Mouse (Mus musculus): Measurements from ENCODE around the gene Gns. TPM values are rescaled to one million over a fixed set of nuclear protein-coding genes. Genes with fewer than 3 reads are reported as not detected.

Gene Gns
- polyA plus RNA-seq, 1 experiment, result 72.1 TPM

DNA sequence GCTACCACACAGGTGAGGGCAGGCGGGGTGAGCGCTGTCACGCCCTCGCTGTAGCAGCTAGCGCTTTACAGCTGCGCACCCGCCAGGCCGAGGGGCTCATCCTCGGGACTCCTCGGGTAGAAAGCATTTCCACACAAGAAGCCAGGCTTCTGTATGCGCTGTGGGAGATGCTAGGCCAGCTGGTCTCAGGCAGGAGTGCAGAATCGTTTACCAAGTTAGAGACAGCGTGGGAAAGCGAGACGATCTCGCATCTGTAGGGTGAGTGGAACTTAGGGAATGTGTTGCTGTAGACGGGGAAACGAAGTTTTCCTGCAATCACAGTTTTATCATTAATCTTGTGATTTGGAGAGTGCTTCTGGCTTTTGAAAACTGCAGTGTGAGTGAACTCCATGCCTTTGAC is 16.4 kb downstream of the Gns start:
- TF ChIP-seq CTCF (IDR thresholded peaks at IDR 0.05; ENCODE audit: borderline replicate concordance, control insufficient read depth, extremely low read depth, insufficient read depth, low read length, poor library complexity), result no peak
- Histone ChIP-seq H3K4me1 (replicated peaks; ENCODE audit: control insufficient read depth, insufficient read depth, low read length) (peaks cover 7% of the 10 kb centered on the region), H3K27me3 (ENCODE audit: control insufficient read depth, insufficient read depth, low read length) (no peaks in the 10 kb centered on the region), H3K4me3 (ENCODE audit: control insufficient read depth, insufficient read depth, low read length) (no peak overlapping the region), H3K36me3 (ENCODE audit: control insufficient read depth, insufficient read depth, low read length) (peaks cover 16% of the 10 kb centered on the region), H3K27ac (ENCODE audit: control insufficient read depth, insufficient read depth, low read length) (no peak overlapping the region)
- 97% methylated on average over 18 of the region's 18 CpGs for WGBS
- DNase-seq, result no peak

DNA sequence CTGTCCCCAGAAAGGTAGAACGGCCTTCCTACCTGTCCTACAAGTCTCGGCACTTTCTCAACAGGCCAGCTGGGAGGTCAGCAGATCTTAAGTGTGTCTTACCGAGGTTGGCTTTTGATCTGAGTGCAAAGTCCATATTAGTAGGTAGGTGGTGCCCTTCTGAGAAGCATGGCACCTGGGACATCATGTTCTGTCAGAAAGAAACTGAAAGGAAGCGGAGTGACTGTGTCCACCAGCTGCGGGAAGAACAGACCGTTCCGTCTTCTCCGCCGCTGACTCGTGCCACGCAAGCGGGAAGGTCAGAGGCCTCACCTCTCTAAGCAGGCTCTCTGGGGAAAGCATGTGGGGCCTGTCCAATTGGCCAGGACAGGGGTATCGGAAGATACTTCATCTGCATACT is 19.8 kb downstream of the Gns start:
- H3K36me3 ChIP-seq (ENCODE audit: control insufficient read depth, insufficient read depth, low read length), result 0 out of 2 replicates have a peak, but pooled peaks cover 8% of the 10 kb centered on the region
- DNase-seq, result no peak

DNA sequence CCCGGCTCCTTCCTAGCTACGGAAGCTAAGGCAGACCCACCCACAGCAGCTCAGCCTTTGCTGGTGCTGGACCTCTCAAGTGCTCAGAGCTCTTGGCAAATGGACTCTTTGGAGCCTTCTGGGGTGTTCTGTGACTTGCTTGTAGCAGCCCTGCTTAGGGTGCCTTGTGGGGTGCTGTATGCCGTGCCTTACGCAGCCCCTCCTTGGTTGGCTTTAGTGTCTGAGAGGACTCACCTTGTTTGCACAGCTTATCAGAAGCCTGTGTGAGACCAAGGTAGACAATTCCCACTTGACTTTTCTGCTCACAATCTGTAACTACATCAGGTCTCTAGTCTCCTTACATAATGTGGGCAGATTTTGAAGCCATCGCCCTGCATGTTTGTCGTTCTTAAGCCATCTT is 20.8 kb downstream of the Gns start:
- TF ChIP-seq POLR2A (IDR thresholded peaks at IDR 0.05; ENCODE audit: control insufficient read depth, extremely low read depth, insufficient read depth, low read length, poor library complexity) (no peak), CTCF (IDR thresholded peaks at IDR 0.05; ENCODE audit: borderline replicate concordance, control insufficient read depth, extremely low read depth, insufficient read depth, low read length, poor library complexity) (no peak)
- H3K36me3 ChIP-seq (ENCODE audit: control insufficient read depth, insufficient read depth, low read length), result 0 out of 2 replicates have a peak, but pooled peaks cover 7% of the 10 kb centered on the region
- no peaks in the 10 kb centered on the region for H3K27me3 ChIP-seq (ENCODE audit: control insufficient read depth, insufficient read depth, low read length)
- peaks cover 7% of the 10 kb centered on the region for H3K4me1 ChIP-seq (replicated peaks; ENCODE audit: control insufficient read depth, insufficient read depth, low read length)
- H3K27ac ChIP-seq (ENCODE audit: control insufficient read depth, insufficient read depth, low read length), result no peak overlapping the region
- WGBS, result 98% methylated on average over 6 of the region's 6 CpGs
- H3K4me3 ChIP-seq (ENCODE audit: control insufficient read depth, insufficient read depth, low read length), result no peak overlapping the region
- no peak for DNase-seq

More for the DNA sequence above, 19.8 kb downstream of the Gns start:
- Histone ChIP-seq H3K4me1 (replicated peaks; ENCODE audit: control insufficient read depth, insufficient read depth, low read length) (peaks cover 7% of the 10 kb centered on the region), H3K4me3 (ENCODE audit: control insufficient read depth, insufficient read depth, low read length) (no peak overlapping the region), H3K27ac (ENCODE audit: control insufficient read depth, insufficient read depth, low read length) (no peak overlapping the region), H3K27me3 (ENCODE audit: control insufficient read depth, insufficient read depth, low read length) (no peaks in the 10 kb centered on the region)
- TF ChIP-seq POLR2A (IDR thresholded peaks at IDR 0.05; ENCODE audit: control insufficient read depth, extremely low read depth, insufficient read depth, low read length, poor library complexity) (no peak), CTCF (IDR thresholded peaks at IDR 0.05; ENCODE audit: borderline replicate concordance, control insufficient read depth, extremely low read depth, insufficient read depth, low read length, poor library complexity) (no peak)
- WGBS, result 93% methylated on average over 13 of the region's 13 CpGs

DNA sequence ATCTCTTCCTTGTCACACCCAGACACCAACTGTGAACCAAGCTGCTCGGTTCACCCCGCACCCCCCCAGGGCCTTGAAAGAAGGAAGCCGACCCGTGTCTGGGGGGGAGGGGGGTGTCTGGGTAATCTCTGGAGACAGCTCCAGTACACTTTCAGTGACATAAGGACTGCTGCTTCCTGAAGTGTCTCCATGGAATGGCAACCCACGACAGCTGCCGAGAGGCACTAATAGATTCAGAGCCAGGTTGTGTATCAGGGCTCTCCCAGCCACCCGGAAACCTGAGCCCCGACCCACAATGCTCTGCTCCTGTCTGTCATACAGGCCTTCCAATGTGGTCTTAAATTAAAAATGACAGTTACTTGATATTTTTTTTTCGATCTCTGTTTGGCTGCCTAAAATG is 21.5 kb downstream of the Gns start:
- H3K4me3 ChIP-seq (ENCODE audit: control insufficient read depth, insufficient read depth, low read length), result no peak overlapping the region
- 0 out of 2 replicates have a peak, but pooled peaks cover 5% of the 10 kb centered on the region for H3K36me3 ChIP-seq (ENCODE audit: control insufficient read depth, insufficient read depth, low read length)
- WGBS, result 90% methylated on average over 9 of the region's 9 CpGs
- peaks cover 7% of the 10 kb centered on the region for H3K4me1 ChIP-seq (replicated peaks; ENCODE audit: control insufficient read depth, insufficient read depth, low read length)
- no peak for DNase-seq
- TF ChIP-seq CTCF (IDR thresholded peaks at IDR 0.05; ENCODE audit: borderline replicate concordance, control insufficient read depth, extremely low read depth, insufficient read depth, low read length, poor library complexity) (no peak), POLR2A (IDR thresholded peaks at IDR 0.05; ENCODE audit: control insufficient read depth, extremely low read depth, insufficient read depth, low read length, poor library complexity) (no peak)
- H3K27me3 ChIP-seq (ENCODE audit: control insufficient read depth, insufficient read depth, low read length), result no peaks in the 10 kb centered on the region
- H3K27ac ChIP-seq (ENCODE audit: control insufficient read depth, insufficient read depth, low read length), result no peak overlapping the region

DNA sequence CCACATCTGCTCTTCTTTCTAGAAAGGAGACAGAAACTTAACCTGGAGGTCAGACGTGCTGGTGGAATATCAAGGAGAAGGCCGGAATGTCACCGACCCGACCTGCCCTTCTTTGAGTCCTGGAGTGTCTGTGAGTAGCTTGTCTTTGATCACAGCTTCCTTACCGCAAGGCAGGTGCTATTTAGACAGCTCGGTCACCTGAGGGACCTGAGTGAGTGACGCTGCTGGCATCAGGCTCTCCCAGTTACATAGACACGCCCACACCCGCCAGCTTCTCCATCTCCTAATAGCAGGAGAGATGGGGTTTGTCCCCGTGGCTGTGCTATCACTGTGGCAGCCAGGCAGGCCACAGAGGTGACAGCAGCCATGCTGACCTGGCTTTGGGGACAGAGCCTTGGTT is 25.7 kb downstream of the Gns start:
- no peak overlapping the region for H3K4me3 ChIP-seq (ENCODE audit: control insufficient read depth, insufficient read depth, low read length)
- 0 out of 2 replicates have a peak, but pooled peaks cover 3% of the 10 kb centered on the region for H3K36me3 ChIP-seq (ENCODE audit: control insufficient read depth, insufficient read depth, low read length)
- no peak overlapping the region for H3K27ac ChIP-seq (ENCODE audit: control insufficient read depth, insufficient read depth, low read length)
- no peak for TF ChIP-seq CTCF (IDR thresholded peaks at IDR 0.05; ENCODE audit: borderline replicate concordance, control insufficient read depth, extremely low read depth, insufficient read depth, low read length, poor library complexity)
- no peak for TF ChIP-seq POLR2A (IDR thresholded peaks at IDR 0.05; ENCODE audit: control insufficient read depth, extremely low read depth, insufficient read depth, low read length, poor library complexity)
- no peaks in the 10 kb centered on the region for H3K4me1 ChIP-seq (replicated peaks; ENCODE audit: control insufficient read depth, insufficient read depth, low read length)
- no peak for DNase-seq
- no peaks in the 10 kb centered on the region for H3K27me3 ChIP-seq (ENCODE audit: control insufficient read depth, insufficient read depth, low read length)
- 96% methylated on average over 10 of the region's 10 CpGs for WGBS

DNA sequence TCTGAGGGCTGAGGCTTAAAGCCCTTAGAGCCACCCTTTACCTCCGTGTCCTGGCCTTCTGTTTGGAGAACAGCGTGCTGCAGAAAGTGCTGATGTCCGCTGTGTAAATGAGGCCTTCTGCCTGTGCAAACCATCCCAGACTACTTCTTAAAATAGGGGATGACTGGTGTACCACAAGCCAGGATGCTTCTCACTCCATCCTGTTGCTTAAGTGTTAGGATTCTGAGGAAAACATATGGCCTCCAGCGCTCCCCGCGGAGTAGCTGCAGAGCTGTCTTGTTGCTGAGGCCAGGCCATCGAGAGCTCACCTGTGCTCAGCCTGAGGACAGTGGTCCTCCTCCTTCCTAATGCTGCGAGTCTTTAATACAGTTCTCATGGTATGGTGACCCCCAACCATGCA is 27.0 kb downstream of the Gns start:
- 98% methylated on average over 8 of the region's 8 CpGs for WGBS
- no peak for TF ChIP-seq CTCF (IDR thresholded peaks at IDR 0.05; ENCODE audit: borderline replicate concordance, control insufficient read depth, extremely low read depth, insufficient read depth, low read length, poor library complexity)
- TF ChIP-seq POLR2A (IDR thresholded peaks at IDR 0.05; ENCODE audit: control insufficient read depth, extremely low read depth, insufficient read depth, low read length, poor library complexity), result no peak
- no peaks in the 10 kb centered on the region for H3K27me3 ChIP-seq (ENCODE audit: control insufficient read depth, insufficient read depth, low read length)
- H3K4me1 ChIP-seq (replicated peaks; ENCODE audit: control insufficient read depth, insufficient read depth, low read length), result no peaks in the 10 kb centered on the region
- H3K36me3 ChIP-seq (ENCODE audit: control insufficient read depth, insufficient read depth, low read length), result 0 out of 2 replicates have a peak, but pooled peaks cover 3% of the 10 kb centered on the region
- H3K27ac ChIP-seq (ENCODE audit: control insufficient read depth, insufficient read depth, low read length), result no peak overlapping the region
- DNase-seq, result no peak
- no peak overlapping the region for H3K4me3 ChIP-seq (ENCODE audit: control insufficient read depth, insufficient read depth, low read length)

DNA sequence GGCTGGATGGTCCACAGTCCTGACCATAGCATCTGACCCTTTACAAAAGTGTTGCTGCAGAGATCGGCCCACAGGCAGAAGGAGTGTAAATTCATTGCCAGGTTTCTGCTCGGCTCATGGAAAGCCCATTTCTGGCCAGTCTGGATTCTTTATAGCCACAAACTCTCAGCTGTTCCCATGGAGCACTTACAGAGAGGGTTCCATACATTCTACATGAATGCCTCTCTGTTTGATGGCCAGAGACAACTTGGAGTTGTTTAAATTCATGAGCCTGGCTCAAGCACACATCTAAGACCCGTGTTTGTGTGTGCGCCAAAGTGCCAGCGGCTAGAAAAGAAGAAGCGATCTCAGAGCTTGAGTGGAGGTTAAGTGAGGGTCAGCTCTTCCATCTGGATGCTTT is 29.4 kb downstream of the Gns start:
- peaks cover 14% of the 10 kb centered on the region for H3K4me1 ChIP-seq (replicated peaks; ENCODE audit: control insufficient read depth, insufficient read depth, low read length)
- DNase-seq, result no peak
- H3K4me3 ChIP-seq (ENCODE audit: control insufficient read depth, insufficient read depth, low read length), result no peak overlapping the region
- no peak overlapping the region for H3K27ac ChIP-seq (ENCODE audit: control insufficient read depth, insufficient read depth, low read length)
- 0 out of 2 replicates have a peak, but pooled peaks cover 3% of the 10 kb centered on the region for H3K36me3 ChIP-seq (ENCODE audit: control insufficient read depth, insufficient read depth, low read length)
- WGBS, result 93% methylated on average over 6 of the region's 6 CpGs
- TF ChIP-seq CTCF (IDR thresholded peaks at IDR 0.05; ENCODE audit: borderline replicate concordance, control insufficient read depth, extremely low read depth, insufficient read depth, low read length, poor library complexity) (no peak), POLR2A (IDR thresholded peaks at IDR 0.05; ENCODE audit: control insufficient read depth, extremely low read depth, insufficient read depth, low read length, poor library complexity) (no peak)
- H3K27me3 ChIP-seq (ENCODE audit: control insufficient read depth, insufficient read depth, low read length), result no peaks in the 10 kb centered on the region
